Mouse (Mus musculus) frontal cortex, adult 2 months (tissue): Measurements from ENCODE around the gene Rnf5. TPM values are rescaled to one million over a fixed set of nuclear protein-coding genes. Genes with fewer than 3 reads are reported as not detected.

Experiments
- DNase-seq, 2 experiments: peaks; one replicate each; pipeline ENCODE4 v3.0.0; 2022; ENCODE audit warnings: low spot score in 1 of 2; ENCODE audit errors: extremely low spot score in 1 of 2
- polyA plus RNA-seq: library from polyadenylated mRNA; depleted of rRNA; stranded (reverse); fragments of >200 nt; gene quantifications from 2 replicates; pipeline ENCODE4 v1.2.3, GENCODE M21; 2012

Gene Rnf5
- polyA plus RNA-seq, 1 experiment = 127 TPM

GRCm38 (mm10) chr17:34607997-34608396, 4.5 kb upstream of the Rnf5 start:
- no peak for DNase-seq

GRCm38 (mm10) chr17:34606186-34607039, 2.9 kb upstream of the Rnf5 start:
- DNase-seq = no peak

- peak; percentile 94 to 98 for DNase-seq
These were observed 2.1 kb upstream of the Rnf5 start for GRCm38 (mm10) chr17:34605609-34606008.

- no peak for DNase-seq
These were observed 1.2 kb upstream of the Rnf5 start for GRCm38 (mm10) chr17:34604511-34605237.

- DNase-seq = peak; percentile 98
These were observed 595 bp upstream of the Rnf5 start, which contains the start of gene Agpat1 for GRCm38 (mm10) chr17:34604061-34604508. Gene Agpat1 (plus strand): TSS chr17:34604262.

- DNase-seq = no peak
These were observed 1.7 kb downstream of the Rnf5 start for GRCm38 (mm10) chr17:34601796-34602195.

GRCm38 (mm10) chr17:34599891-34600290, 3.6 kb downstream of the Rnf5 start:
- DNase-seq = no peak

- DNase-seq = no peak
These were observed 5.9 kb downstream of the Rnf5 start, which contains the start of gene Ager for GRCm38 (mm10) chr17:34597566-34598095. Gene Ager (plus strand): TSS chr17:34597862.

GRCm38 (mm10) chr17:34596098-34596497, 7.4 kb downstream of the Rnf5 start:
- DNase-seq = no peak

- DNase-seq = no peak
These were observed 9.6 kb downstream of the Rnf5 start for GRCm38 (mm10) chr17:34593752-34594525.

- no peak for DNase-seq
These were observed 10.6 kb downstream of the Rnf5 start for GRCm38 (mm10) chr17:34592581-34593549.

- peak in 1 of 2 experiments; percentile 79 for DNase-seq
These were observed 11.5 kb downstream of the Rnf5 start for GRCm38 (mm10) chr17:34591994-34592375.

- DNase-seq = no peak
These were observed 12.2 kb downstream of the Rnf5 start, which contains the start of gene Pbx2 for GRCm38 (mm10) chr17:34591029-34591993. Gene Pbx2 (plus strand): TSS chr17:34591266.

GRCm38 (mm10) chr17:34590154-34590987, 13.1 kb downstream of the Rnf5 start:
- DNase-seq = no peak

GRCm38 (mm10) chr17:34589681-34590101, 13.8 kb downstream of the Rnf5 start, which contains the start of gene Gpsm3:
Gene Gpsm3 (plus strand): TSS chr17:34589806.
- no peak for DNase-seq

- DNase-seq = no peak
These were observed 14.3 kb downstream of the Rnf5 start for GRCm38 (mm10) chr17:34589206-34589605.

- DNase-seq = no peak
These were observed 14.7 kb downstream of the Rnf5 start for GRCm38 (mm10) chr17:34588767-34589166.
